Mouse (Mus musculus): Measurements from ENCODE around the gene St8sia1.
A peak's percentile ranks its signal among the peaks of the same experiment; 100 is the strongest.

The St8sia1 gene

DNA sequence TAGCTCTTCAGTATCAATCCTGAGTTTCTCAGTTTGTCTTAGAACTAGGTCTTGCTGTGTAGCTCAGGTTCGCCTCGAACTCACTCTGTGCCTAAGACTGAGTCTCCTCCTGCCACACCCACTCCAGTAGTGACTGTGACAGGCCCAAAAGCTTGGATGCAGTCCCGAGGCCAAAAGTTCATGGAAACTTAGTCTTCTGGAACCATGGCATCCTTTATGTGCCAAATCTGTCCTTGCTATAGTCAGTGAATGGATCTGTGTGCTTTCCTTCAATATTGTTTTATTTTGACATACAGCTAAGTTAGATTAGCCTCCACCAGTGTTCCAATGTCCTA is 54.5 kb downstream of the St8sia1 start:
- DNase-seq (ENCODE audit: low read depth, low spot score): no peak

DNA sequence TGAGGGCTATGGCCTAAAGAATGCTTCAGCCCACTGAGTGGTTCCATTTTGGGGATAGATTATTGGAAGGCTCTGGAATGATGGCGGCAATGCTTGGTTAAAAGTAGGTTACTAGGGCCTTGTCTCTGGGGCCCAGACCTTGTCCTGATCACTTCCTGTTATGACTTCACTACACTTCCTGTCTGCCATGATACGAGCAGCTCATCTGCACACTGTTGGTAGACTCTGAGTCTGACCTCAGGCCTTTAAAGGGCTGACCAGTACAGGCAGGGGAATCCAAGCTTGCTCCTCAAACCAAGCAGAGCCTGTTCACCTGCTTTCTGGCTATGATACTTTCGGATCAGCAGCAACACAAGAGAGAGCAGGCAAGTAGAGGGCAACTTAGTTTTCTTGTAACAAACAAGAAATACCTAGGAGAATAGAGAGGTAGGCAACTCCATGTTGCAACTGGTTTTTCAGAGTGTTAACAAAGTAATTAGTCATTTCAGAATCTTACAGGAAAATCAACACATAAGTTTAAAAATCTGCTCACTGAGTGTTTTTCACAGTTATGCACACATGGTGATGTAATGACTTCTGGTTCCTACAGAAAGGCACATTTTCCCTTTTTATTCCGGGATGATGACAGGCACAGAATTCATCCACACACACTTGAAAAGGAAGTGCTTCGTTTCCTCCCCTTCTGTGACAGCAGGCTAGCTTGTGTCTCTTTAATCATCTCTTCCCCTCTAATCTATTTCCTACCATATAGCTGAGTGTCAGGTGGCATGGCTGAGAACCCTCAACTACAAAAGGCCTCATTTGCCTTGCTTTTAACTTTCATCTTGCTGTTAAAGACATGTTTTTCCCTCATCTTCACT is 55.1 kb downstream of the St8sia1 start:
- no peak for DNase-seq (ENCODE audit: low read depth, low spot score)

DNA sequence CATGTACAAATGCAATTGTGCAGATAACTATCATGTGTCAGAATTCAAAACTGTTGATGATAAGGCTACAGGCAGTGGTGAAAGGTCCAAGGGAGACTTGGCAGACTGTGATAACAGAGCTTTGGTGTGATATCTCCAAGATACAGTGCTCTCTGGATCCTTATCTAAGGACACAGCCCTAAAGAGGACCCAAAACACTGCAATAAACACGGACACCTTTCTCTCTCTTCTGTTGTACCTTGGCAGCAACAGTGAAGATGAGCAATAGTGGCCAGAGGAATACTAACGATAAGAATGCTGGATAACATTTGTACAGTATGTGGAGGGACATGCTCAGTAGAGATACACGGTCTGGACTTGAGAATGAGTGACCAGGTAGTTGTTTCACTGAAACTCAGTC is 55.8 kb downstream of the St8sia1 start:
- DNase-seq (ENCODE audit: low read depth, low spot score): no peak

DNA sequence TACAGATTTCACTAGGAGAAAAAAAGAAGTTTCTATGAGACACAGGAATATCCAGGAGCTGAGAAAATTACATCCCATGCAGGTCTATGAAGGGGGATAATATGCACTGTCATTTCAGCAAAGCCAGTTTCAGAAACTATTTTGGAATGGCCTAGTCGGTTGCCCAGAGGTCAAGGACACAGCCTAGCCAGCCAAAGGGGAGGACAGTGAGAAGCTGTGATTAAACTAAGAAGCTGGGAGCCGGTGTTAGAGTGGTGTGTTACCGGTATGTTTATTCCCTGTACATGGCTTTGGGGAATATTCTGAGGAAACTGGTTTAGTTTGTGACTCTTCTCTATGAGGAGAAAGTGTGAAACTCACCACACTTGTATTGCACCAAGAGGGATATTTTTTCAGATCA is 68.9 kb downstream of the St8sia1 start:
- DNase-seq (ENCODE audit: low read depth, low spot score): no peak

DNA sequence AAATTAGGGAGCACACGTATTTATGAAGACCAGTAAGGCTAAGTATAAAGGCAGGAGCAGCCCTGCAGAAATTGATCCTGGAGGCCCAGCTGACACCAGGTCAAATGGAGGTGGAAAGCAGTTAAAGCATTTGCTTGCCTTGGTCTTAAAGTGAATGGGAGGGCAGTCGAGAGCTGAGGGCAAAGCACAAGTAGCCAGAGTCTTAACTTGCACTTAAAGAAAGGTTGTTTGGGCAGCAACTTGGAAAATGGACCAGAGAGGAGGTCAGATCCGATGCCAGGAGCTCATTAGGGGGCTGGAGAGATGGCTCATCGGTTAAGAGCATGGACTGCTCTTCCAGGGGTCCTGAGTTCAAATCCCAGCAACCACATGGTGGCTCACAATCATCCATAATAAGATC is 70.5 kb downstream of the St8sia1 start:
- DNase-seq (ENCODE audit: low read depth, low spot score): no peak

DNA sequence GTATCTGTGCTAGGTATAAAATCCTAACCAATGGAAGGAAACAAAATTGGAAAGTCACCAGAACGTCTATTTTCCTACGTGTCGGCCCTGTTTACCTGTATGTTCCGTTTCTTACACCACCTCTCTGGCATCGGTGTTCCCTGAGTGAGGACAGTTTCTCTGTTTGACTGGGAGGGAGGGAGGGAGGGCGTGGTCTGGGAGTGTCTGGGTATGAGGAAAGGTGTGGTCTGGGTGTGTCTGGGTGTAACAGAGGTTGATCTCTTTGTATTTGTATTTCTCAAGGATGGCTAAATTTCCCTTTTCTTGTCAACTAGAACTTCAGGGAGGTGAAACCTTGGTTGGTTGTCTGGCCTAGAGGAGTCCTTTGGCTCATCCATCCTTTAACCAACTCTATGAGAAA is 73.9 kb downstream of the St8sia1 start:
- no peak for DNase-seq (ENCODE audit: low read depth, low spot score)

DNA sequence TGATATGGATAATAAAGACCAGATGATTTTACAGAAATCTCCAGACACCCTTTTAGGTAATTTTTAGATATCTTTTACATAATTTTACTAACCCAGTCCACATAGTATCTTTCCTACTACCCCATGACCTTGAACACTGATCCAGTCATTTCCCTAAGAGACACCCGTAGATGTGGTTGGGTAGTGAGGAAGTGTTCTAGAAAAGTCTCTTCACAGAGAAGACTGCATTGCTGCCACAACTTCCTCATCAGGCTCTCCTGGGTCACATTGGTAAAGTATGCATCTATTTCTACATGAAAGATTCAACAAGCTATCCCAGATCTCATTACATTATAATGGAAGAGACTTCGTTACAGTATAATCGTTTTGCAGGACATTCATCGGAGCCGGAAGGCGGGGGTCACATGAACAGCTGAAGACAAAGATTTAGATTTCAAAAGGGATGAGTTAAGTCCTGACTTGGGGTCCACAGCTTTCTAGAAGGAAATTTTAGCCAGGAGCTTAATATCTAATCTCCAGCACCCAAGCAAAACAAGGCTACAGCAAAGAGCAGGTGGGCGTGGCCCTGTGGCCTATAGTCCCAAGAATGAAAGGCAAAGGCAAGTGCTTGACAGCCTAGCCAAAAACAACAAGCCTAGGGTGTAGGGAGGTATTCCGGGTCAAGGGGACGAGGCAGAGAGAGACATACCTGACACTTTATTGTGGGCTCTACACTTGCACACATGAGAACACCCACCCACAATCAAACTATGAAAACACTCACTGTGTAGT is 75.1 kb downstream of the St8sia1 start:
- DNase-seq (ENCODE audit: low read depth, low spot score): no peak

DNA sequence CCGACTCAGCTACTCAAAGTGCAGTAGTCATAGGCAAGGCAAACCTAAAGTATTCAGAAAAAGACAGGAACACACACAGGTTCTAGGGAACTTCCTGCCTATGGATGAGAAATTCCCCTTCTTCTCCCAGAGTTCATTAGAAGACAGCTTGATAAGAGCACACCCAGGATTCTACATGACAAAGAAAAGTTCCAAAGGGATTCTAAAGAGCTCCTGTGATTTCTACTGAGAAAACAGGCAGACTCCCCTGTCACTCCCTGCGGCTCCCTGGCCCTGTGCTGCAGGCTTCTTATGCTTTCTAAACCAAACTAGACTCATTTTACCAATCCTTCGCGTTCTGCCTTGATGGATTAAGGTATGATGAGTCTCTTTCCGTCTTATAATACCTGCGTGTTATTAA is 75.9 kb downstream of the St8sia1 start:
- DNase-seq (ENCODE audit: low read depth, low spot score): no peak

DNA sequence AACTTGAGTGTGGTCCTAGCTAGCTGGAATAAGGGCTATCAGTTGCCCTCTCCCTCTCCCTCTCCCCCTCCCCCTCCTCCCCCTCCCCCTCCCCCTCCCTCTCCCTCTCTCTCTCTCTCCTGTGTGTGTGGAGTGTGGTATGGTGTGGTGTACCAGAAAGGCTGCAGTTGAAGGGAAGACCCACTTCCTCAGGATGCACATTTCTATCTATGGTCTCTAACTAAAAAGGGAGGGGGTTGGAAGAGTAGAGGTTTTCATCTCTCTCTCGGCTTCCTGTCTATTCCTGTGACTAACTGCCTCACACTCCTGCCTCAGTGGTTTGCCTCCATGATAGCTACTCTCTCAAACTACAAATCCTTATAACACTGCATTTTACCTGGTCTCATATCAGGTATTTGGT is 76.9 kb downstream of the St8sia1 start:
- no peak for DNase-seq (ENCODE audit: low read depth, low spot score)

DNA sequence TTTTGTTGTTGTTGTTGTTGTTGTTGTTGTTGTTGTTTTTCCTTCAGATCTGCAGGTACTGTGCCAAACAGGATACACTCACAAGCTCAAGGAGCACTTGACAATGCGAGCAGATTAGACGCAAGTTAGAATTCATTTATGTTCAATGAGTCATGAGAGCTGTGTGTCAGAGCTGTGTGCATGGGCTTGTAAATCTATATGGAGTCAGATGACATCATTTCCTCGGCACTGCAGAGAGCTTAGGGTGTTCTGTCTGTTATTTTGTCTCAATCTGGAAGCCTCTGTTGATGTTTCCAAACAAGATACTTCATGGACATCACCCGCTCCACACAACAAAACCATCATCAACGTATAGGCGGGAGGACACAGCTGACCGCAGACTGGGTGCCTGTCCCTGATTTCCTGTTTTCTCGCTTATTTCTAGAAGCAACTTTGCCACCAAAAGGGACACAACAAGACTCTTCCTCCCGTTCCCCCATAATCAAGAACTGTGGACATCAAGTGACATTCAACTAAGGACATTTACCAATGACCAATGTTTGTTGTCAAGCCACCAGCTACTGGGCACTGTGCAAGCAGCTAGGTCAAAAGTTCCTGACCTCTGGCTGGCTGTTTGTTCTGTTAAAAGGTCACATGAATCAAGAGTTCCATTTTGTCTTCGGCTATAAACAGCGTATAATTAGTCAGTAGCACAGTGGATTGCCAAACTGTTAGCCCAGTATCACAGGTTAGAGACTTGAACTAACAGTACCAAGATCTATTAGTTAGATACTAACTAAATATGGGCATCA is 78.7 kb downstream of the St8sia1 start:
- no peak for DNase-seq (ENCODE audit: low read depth, low spot score)

DNA sequence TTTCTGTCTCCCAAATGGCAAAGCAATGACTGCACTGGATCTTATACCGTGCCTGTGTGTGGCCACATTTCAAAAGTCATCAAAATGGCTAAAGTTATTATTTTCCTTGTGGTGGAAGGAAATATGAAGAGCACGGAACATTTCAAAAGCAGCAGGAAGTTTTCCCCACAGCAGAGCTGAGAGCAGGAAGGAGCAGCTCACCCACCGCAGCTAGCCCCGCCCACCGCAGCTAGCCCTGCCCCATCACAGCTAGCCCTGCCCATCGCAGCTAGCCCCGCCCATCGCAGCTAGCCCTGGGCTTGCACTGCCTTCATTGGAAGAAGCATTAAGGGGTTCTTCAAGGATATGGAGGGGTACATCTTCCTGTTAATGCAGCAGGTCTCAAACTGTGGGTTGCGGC is 80.1 kb downstream of the St8sia1 start:
- DNase-seq (ENCODE audit: low read depth, low spot score): no peak

DNA sequence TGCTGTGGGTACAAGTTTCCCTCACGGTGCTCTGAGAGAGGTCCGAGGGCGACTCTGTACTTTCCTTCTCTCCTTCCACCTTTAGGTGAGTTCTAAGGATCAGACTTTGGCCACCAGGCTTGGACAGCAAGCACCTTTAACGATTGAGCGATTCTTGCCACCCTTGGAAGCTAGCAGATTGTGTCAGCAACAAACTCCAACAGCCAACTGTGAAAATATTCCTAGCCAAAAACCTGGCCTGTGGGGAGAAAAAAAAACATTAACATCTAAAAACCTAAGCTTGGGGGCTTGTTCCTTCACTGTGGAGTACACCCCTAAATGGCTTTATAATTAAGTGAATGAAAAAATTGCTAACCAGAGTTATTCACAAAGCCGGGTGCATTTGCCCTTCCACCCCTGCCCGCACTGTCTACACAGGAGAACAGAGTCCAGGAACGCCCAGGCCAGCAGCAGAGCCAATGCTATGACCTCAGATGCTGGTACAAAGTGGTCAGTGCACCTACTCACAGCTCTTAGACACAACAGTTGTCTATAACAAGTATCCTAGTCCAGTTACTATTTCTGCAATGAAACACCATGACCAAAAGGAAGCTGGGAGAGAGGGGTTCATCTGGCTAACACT is 83.3 kb downstream of the St8sia1 start:
- no peak for DNase-seq (ENCODE audit: low read depth, low spot score)

DNA sequence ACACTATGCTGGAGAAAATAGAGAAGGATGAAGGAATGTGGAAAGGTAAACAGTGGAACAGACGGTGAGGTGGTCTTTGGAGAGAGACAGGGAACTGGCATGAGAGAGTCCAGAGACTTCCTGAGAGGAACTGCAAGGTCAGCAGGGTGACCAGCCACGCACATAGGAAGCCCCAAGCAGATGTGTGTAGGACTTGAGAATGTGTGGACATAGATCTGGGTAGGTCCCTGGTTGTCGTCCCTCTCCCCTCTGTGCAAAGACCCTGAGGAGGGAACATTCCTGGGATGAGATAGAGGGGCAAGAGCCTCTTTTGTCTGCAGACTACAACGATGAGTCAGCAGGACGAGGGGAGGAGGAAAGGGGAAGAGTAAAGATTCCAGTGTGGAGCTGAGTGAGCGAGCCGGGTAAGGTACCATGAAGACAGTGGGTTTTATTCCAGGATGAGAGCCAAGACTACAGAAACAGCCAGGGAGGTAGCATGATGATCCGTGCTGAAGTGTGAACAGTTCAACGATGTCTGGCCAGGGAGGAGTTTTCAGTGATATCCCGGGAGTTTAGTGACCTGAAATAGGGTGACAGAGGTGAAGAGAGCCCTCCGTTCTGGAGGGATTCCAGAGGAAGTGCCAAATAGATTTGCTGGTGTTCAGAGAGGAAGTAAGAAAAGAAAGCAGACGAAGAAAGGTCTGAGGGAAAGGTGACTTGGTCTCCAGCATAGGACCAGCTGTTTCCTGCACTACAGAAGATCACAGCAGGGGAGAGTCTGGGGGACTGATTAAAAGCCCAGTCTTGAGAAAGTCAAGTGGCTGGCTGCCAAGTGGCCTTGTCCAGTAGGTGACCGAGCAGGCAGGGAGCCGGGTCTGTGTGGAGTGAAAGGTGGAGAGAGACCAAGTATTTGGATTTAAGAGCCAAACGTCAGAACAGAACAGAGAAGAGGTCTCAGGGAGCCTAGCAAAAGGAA is 85.2 kb downstream of the St8sia1 start:
- no peak for DNase-seq (ENCODE audit: low read depth, low spot score)

DNA sequence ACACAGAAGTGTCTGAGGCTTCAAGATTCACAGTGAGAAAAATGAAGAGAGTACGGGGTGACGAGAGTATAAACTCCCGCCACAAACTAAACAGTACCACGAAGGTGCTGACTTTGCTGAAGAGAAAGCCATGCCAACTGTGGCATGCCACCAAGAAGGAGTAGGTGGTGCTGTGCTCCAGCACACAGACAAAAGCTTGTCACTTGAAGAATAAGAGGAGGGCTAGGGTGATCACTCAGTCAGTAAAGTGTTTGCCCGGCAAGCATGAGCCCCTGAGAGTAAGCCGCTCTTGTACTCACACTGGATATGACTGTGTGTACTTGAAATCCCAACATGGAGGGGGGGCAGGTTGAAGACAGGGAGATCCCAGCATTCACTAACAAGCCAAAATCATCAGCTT is 87.0 kb downstream of the St8sia1 start:
- no peak for DNase-seq (ENCODE audit: low read depth, low spot score)

DNA sequence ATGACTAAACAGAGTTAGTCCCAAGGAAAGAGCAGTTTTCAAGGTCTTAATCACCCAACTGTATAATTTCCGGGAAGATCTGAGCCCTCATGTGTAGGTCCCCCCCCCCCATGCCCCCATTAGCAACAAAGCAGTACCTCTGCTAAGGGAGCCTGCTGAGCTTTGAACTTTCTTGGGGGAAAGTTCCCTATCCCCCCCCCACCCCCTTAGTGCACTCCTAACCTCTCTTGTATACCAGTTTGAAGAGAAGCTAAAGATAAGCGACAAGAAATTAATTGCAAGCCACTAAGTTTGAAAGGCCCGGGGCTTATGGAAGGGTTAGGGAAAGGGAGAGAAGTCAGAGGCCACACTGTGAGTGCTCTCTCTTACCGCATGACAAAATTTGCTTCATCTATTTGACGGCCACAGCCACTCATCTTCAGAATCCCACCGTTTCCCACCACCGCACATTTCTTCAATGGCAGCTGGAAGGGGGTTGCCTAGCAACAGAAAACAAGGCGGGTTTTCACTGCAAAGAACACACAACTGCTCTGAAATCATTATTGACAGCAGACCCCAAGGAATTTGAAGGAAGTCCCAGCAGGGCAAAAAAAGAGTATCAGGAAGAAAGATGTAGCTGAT is 87.9 kb downstream of the St8sia1 start:
- DNase-seq (ENCODE audit: low read depth, low spot score): peak; percentile 50

DNA sequence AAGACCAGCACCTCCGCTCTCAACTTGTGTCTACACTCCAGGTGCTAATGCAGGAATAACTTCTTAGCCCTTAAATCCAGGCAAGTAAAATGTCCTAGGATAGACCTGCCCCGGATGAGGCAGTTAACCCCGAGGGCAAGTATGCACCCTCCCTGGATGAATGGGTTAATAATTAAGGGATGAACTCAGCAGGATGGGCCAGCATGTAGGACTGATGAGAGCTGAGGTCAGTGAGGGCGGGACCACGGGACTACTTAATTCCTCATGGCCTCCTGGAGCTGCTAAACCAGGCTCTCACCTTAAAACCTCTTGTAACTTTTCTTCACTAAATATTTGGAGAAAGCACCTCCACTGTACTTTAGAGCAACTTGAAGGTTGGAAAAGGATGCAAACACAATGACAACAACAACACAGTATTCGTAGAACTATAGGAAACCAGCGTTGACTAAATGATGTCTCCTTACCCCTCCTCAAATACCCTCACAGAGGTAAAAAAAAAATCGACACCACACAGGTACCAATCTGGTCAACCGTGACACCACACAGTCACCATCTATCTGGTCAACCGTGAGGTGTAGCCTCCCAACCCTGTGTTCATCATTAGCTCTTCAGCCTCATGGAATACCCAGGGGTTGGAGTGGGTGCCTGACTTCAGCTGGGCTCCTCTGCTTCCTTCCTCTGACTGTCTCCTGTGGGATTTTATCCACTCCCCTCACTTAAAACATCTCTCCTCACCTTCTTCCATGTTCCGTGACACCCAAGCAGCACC is 90.3 kb downstream of the St8sia1 start:
- no peak for DNase-seq (ENCODE audit: low read depth, low spot score)

DNA sequence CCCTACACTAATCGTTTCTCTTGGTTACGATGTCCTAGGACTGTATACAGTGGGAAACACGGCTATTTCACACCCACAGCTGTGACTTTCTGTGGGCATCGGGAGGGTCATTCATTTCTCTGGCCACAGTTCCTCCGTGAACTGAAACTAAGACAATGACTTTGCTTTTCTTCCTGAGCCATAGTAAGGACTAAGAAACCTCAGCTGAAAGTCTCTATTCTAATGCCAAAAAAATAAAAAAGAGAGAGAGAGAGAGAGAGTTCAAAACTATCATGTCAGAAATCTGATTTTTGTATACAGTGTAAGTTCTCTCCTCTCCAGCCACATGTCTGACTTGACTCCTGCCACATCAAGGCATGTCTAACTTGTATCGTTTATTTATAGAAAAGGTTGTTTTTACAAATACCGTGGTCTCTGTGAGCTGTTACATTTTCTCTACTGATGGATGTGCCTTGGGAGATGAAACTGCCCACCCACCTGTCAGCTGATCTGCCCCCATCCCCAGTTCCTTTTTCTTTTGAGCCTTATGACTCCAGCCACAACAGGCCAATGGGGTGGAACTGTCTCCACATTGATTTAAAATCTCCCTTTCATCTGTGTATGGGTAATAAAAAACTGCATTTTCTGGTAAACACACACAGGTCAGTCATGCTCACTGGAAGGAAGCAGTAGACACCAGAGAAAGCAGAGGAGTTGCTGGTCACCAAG is 94.4 kb downstream of the St8sia1 start:
- no peak for DNase-seq (ENCODE audit: low read depth, low spot score)

DNA sequence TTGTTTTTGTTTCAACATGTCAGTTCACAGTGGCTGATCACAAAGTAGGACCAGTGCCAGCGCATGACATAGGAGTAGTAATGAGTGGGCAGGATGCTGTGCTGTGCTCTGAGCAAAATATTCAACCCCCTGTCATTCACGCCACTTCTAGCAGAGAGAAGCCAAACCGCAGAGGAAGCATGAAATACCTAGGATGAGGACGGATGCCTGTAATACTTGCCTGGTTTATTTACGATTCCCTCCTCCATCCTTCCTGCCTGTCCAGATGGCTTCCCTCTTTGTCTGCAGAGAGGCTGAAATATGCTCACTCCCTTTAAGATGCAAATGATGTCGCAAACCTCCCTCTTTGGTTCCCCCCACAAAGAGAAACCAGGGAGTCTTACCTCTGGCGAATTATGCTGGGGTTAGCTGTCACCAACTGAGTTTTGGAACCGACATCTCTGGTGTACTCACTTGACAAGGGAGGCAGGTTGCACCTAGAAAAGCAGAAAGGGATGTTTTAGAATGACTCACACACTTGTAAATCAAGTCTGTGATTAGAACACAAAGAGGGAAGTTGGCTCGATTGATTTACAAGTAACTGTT is 96.7 kb downstream of the St8sia1 start:
- DNase-seq (ENCODE audit: low read depth, low spot score): no peak

DNA sequence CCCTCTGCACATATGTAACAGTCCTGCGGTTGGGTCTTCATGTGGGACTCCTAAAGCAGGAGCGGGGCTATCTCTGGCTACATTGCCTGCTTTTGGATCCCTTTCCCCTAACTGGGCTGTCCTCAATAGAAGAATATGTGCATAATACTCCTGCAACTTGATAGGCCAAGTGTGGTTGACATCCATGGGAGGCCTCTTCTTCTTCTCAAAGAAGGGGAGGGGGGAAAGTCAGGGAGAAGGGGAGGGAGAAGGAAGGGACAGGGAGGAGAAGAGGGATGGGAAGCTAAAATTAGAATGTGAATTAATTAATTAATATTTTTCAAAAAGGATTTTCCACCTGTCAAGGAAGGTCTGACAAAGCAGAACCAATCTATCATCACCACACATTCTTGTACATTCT is 97.2 kb downstream of the St8sia1 start:
- no peak for DNase-seq (ENCODE audit: low read depth, low spot score)
